Comparison of ENCODE assay signal across 8 mouse cellular contexts in the genomic region with DNA sequence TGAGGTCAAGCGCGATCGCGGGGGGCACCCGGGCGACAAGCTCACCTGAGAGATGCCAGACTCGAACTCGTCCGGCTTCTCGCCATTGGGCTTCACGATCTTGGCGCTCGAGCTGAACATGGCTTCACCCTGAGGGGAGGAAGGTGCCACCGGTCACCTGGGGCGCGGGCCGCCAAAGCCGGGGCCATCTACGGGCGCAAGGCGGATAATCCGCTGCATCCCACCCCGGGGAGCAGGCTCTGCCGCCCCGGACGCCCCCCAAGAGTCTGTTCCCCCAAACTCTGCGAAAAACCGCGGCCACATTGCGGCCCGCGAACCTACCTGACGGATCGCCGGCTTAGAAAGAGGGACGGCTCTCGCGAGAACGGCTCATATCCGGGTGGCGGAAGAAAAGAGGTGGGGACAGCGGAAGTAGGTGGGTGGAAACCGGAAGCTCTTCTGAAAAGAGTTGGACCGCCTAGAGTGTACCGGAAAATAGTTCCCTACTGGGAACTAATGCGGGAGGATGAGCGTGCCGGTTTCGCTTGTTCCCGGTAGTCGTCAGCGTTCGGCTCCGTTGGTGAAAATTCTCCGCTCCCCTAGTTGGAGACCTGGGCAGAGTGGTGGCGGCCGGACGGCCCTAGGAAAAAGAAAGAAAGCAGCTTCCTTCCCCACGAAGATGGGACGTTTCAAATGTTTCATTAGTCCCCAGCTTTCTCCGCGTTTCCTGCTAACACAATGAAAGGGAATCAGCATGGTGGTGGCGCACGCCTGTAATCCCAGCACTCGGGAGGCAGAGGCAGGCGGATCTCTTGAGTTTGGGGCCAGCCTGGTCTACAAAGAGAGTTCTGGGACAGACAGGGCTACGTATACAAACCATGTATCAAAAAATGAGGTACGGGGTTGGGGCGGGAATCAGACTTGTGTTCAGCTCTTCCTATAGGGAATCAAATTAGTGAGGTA. TPM values are rescaled to one million over a fixed set of nuclear protein-coding genes. Genes with fewer than 3 reads are reported as not detected.
DNase-seq lines count a peak whose midpoint lies in the region; ATAC-seq and TF ChIP-seq lines count a peak whose summit lies in the region.

A gene (minus strand): TSS at position 419 of the 942 bp plus-strand sequence.

- peak; percentile 95 for DNase-seq in 3T3-L1 (ENCODE audit: low read depth, low spot score)
- peak; percentile 73 to 78 for DNase-seq in adrenal gland, postnatal 4 days (ENCODE audit: low spot score in 2 of 2)
- DNase-seq in embryonic facial prominence, embryonic 14.5 days (ENCODE audit: low spot score), result peak; percentile 97
- DNase-seq in heart, adult 2 months, result peak; percentile 93 to 94
- peak; percentile 93 to 95 for DNase-seq in kidney, adult 8-10 months
- peak; percentile 90 to 94 for DNase-seq in spleen, postnatal 10 days (ENCODE audit: low spot score in 2 of 2)

- intact Hi-C loops in heart, adult 2 months (cut with DNase I), result loop anchor here (1.0 to 2.0 kb wide), 2 partner anchors 13 to 115 kb away; a partner anchor contains a TSS

- H3K27ac ChIP-seq in embryonic facial prominence, embryonic 14.5 days (replicated peaks; ENCODE audit: low read depth, low read length), result peak within 1 kb of the TSS; percentile 91
- H3K27ac ChIP-seq in heart, adult 2 months, result peak within 1 kb of the TSS; percentile 76
- H3K27ac ChIP-seq in limb, embryonic 13.5 days, result peak within 1 kb of the TSS; percentile 90
- peak within 1 kb of the TSS; percentile 87 for H3K27ac ChIP-seq in midbrain, embryonic 16.5 days (ENCODE audit: low read length)

- ATAC-seq in embryonic facial prominence, embryonic 14.5 days (ENCODE audit: low read depth), result peak; percentile 99
- peak; percentile 96 for ATAC-seq in limb, embryonic 13.5 days (ENCODE audit: low FRiP score, low read depth)
- ATAC-seq in midbrain, embryonic 16.5 days, result peak; percentile 97

- no peak for TF ChIP-seq CTCF in heart, adult 2 months (IDR thresholded peaks at IDR 0.05)

- peaks cover 38% of the 10 kb centered on the region for H3K36me3 ChIP-seq in embryonic facial prominence, embryonic 14.5 days (ENCODE audit: control insufficient read depth, insufficient read depth, low read length)
- peaks cover 16% of the 10 kb centered on the region for H3K36me3 ChIP-seq in heart, adult 2 months (ENCODE audit: control insufficient read depth, insufficient read depth, low read length)
- H3K36me3 ChIP-seq in limb, embryonic 13.5 days, result peaks cover 38% of the 10 kb centered on the region
- H3K36me3 ChIP-seq in midbrain, embryonic 16.5 days (ENCODE audit: control insufficient read depth, insufficient read depth, low read length), result peaks cover 19% of the 10 kb centered on the region

- H3K79me2 ChIP-seq in heart, adult 2 months (replicated peaks; ENCODE audit: control insufficient read depth, insufficient read depth, low read length), result 0 out of 2 replicates have a peak, but pooled peaks cover 1% of the 10 kb centered on the region

- TF ChIP-seq EP300 in heart, adult 2 months (IDR thresholded peaks at IDR 0.05; ENCODE audit: insufficient read depth, low read depth, low read length), result peak; percentile 38; the same call in 1 of the 2 replicates

- H3K4me2 ChIP-seq in embryonic facial prominence, embryonic 14.5 days (ENCODE audit: low read depth, low read length), result peak within 1 kb of the TSS; percentile 66
- peak within 1 kb of the TSS; percentile 85 for H3K4me2 ChIP-seq in limb, embryonic 13.5 days (replicated peaks)
- H3K4me2 ChIP-seq in midbrain, embryonic 16.5 days (ENCODE audit: low read length), result peak within 1 kb of the TSS; percentile 87

- no peaks in the 10 kb centered on the region for H3K9me3 ChIP-seq in embryonic facial prominence, embryonic 14.5 days (ENCODE audit: control insufficient read depth, low read length)
- no peaks in the 10 kb centered on the region for H3K9me3 ChIP-seq in limb, embryonic 13.5 days
- no peaks in the 10 kb centered on the region for H3K9me3 ChIP-seq in midbrain, embryonic 16.5 days (replicated peaks; ENCODE audit: control insufficient read depth, low read length, poor library complexity, severe bottlenecking)

- peak within 1 kb of the TSS; percentile 80 for H3K4me3 ChIP-seq in embryonic facial prominence, embryonic 14.5 days (ENCODE audit: low read depth, low read length)
- H3K4me3 ChIP-seq in heart, adult 2 months, result peak within 1 kb of the TSS; percentile 88
- peak within 1 kb of the TSS; percentile 92 for H3K4me3 ChIP-seq in limb, embryonic 13.5 days
- H3K4me3 ChIP-seq in midbrain, embryonic 16.5 days (ENCODE audit: low read depth, low read length), result peak within 1 kb of the TSS; percentile 84

- TF ChIP-seq POLR2A in heart, adult 2 months (IDR thresholded peaks at IDR 0.05; ENCODE audit: insufficient read depth, low read depth, low read length), result peak; percentile 91

- H3K9ac ChIP-seq in embryonic facial prominence, embryonic 14.5 days (ENCODE audit: low read depth, low read length), result peak within 1 kb of the TSS; percentile 99
- H3K9ac ChIP-seq in heart, adult 2 months (ENCODE audit: low read depth, low read length), result peak within 1 kb of the TSS; percentile 95
- H3K9ac ChIP-seq in limb, embryonic 13.5 days, result peak within 1 kb of the TSS; percentile 99
- H3K9ac ChIP-seq in midbrain, embryonic 16.5 days (ENCODE audit: low read depth, low read length), result peak within 1 kb of the TSS; percentile 94

- WGBS in embryonic facial prominence, embryonic 14.5 days, result 5% methylated on average over 67 of the region's 69 CpGs
- WGBS in heart, adult 2 months, result 4% methylated on average over 69 of the region's 69 CpGs
- WGBS in limb, embryonic 13.5 days, result 6% methylated on average over 69 of the region's 69 CpGs
- 7% methylated on average over 69 of the region's 69 CpGs for WGBS in midbrain, embryonic 16.5 days

- peaks cover 6% of the 10 kb centered on the region; the same call in 1 of the 2 replicates for H3K4me1 ChIP-seq in embryonic facial prominence, embryonic 14.5 days (ENCODE audit: control insufficient read depth, insufficient read depth, low read length)
- peaks cover 3% of the 10 kb centered on the region for H3K4me1 ChIP-seq in heart, adult 2 months (ENCODE audit: control insufficient read depth, insufficient read depth, low read length)
- peaks cover 21% of the 10 kb centered on the region for H3K4me1 ChIP-seq in limb, embryonic 13.5 days
- peaks cover 14% of the 10 kb centered on the region for H3K4me1 ChIP-seq in midbrain, embryonic 16.5 days (ENCODE audit: control insufficient read depth, insufficient read depth, low read length)

- H3K27me3 ChIP-seq in embryonic facial prominence, embryonic 14.5 days (replicated peaks; ENCODE audit: control insufficient read depth, insufficient read depth, low read length), result no peaks in the 10 kb centered on the region
- H3K27me3 ChIP-seq in heart, adult 2 months (ENCODE audit: control insufficient read depth, insufficient read depth, low read length), result no peaks in the 10 kb centered on the region
- H3K27me3 ChIP-seq in limb, embryonic 13.5 days, result no peaks in the 10 kb centered on the region
- no peaks in the 10 kb centered on the region for H3K27me3 ChIP-seq in midbrain, embryonic 16.5 days (ENCODE audit: control insufficient read depth, insufficient read depth, low read depth, low read length)

RNA-seq across cellular contexts. Expression of the gene that starts here (rescaled TPM):
- 100 to 1,000 TPM; 657 to 756 TPM for total RNA-seq in adrenal gland, postnatal 4 days (2021)
- 941 and 979 TPM in 2 replicates for polyA plus RNA-seq in embryonic facial prominence, embryonic 14.5 days (2014; fragmentation: Nextera tagmentation; extraction: Ambion mirVana)
- 100 to 1,000 TPM; 228 to 303 TPM for total RNA-seq in heart, adult 2 months (2021)
- 176 and 182 TPM in 2 replicates for polyA plus RNA-seq in heart, adult 2 months (2012; rRNA removed)
- 682 and 708 TPM in 2 replicates for polyA plus RNA-seq in limb, embryonic 13.5 days (2015; fragmentation: Nextera tagmentation; extraction: Ambion mirVana)
- polyA plus RNA-seq in midbrain, embryonic 16.5 days (2015; fragmentation: Nextera tagmentation; extraction: Ambion mirVana), result 389 and 390 TPM in 2 replicates

Comparison
In these comparisons a context has a peak if more than half of its experiments do, and no peak if none do; other contexts are left out.
1. Peak in every context shown above with its lines: DNase-seq, ATAC-seq, H3K4me3 ChIP-seq and H3K27ac ChIP-seq.